Mouse (Mus musculus): ENCODE results near the gene Dock4. TPM values are rescaled to one million over a fixed set of nuclear protein-coding genes. Genes with fewer than 3 reads are reported as not detected.

Gene Dock4
- total and polyA plus RNA-seq, 3 experiments = 0.26 to 0.67 (median 0.38) TPM

- Histone ChIP-seq H3K27me3 (replicated peaks) (no peaks in the 10 kb centered on the region), H3K4me1 (ENCODE audit: control insufficient read depth in 1 of 2, insufficient read depth in 2 of 2) (peaks cover 0 to 12% of the 10 kb centered on the region in 2 experiments; a peak in 2 of 4 replicates), H3K9ac (ENCODE audit: insufficient read depth, low read depth) (no peak overlapping the region), H3K4me2 (ENCODE audit: insufficient read depth, low read depth, poor library complexity, severe bottlenecking) (no peak overlapping the region), H3K79me2 (replicated peaks; ENCODE audit: control insufficient read depth, extremely low read depth, insufficient read depth, poor library complexity, severe bottlenecking) (no peaks in the 10 kb centered on the region), H3K27ac (ENCODE audit: insufficient read depth, low read depth) (no peak overlapping the region), H3K9me3 (replicated peaks; ENCODE audit: low read length) (no peaks in the 10 kb centered on the region), H3K36me3 (replicated peaks in 1 of 2; ENCODE audit: control insufficient read depth in 1 of 2, insufficient read depth in 1 of 2, low read length in 1 of 2) (no peaks in the 10 kb centered on the region), H3K4me3 (replicated peaks in 1 of 3; ENCODE audit: low read depth in 2 of 3, low read length in 2 of 3, poor library complexity in 1 of 3) (no peak overlapping the region)
- DNase-seq (ENCODE audit: extremely low read depth) = no peak
- TF ChIP-seq ELF1 (IDR thresholded peaks at IDR 0.05; ENCODE audit: low read depth, low read length) (no peak), NELFE (IDR thresholded peaks at IDR 0.05; ENCODE audit: low read depth, low read length) (no peak), CHD1 (IDR thresholded peaks at IDR 0.05; ENCODE audit: low read depth, low read length) (no peak), PAX5 (IDR thresholded peaks at IDR 0.05; ENCODE audit: low read length) (no peak), KAT2A (IDR thresholded peaks at IDR 0.05; ENCODE audit: insufficient replicate concordance, low read length) (no peak), USF2 (conservative IDR thresholded peaks at IDR 0.05; ENCODE audit: low read depth, low read length) (no peak), MXI1 (IDR thresholded peaks at IDR 0.05; ENCODE audit: low read depth, low read length) (no peak), SMC3 (IDR thresholded peaks at IDR 0.05; ENCODE audit: low read depth, low read length) (no peak), CTCF (conservative IDR thresholded peaks at IDR 0.05 in 1 of 2, IDR thresholded peaks at IDR 0.05 in 1 of 2; ENCODE audit: low read depth in 2 of 2, low read length in 2 of 2) (no peak)
- in situ Hi-C loops (cut with MboI; ENCODE audit: low pct_ligation_motif_present, low pct_unique_long_range_greater_than_20kb, low sequenced_read_pairs) = loop anchor here (5.0 to 25.0 kb wide), 3 partner anchors 253 to 643 kb away; partner anchors contain the start of gene Lrrn3
- dilution Hi-C loops (cut with MboI; ENCODE audit: extremely low pct_ligation_motif_present, extremely low pct_unique_long_range_greater_than_20kb, low sequenced_read_pairs) = no loop called here
These were observed 398.6 kb downstream of the Dock4 start for GRCm38 (mm10) chr12:40844324-40844723.

GRCm38 (mm10) chr12:40854705-40855367, 409.1 kb downstream of the Dock4 start:
- Histone ChIP-seq H3K79me2 (replicated peaks; ENCODE audit: control insufficient read depth, extremely low read depth, insufficient read depth, poor library complexity, severe bottlenecking) (no peaks in the 10 kb centered on the region), H3K9ac (ENCODE audit: insufficient read depth, low read depth) (no peak overlapping the region), H3K27me3 (replicated peaks) (no peaks in the 10 kb centered on the region), H3K9me3 (replicated peaks; ENCODE audit: low read length) (peaks cover 11% of the 10 kb centered on the region), H3K4me3 (replicated peaks in 1 of 3; ENCODE audit: low read depth in 2 of 3, low read length in 2 of 3, poor library complexity in 1 of 3) (no peak overlapping the region), H3K27ac (ENCODE audit: insufficient read depth, low read depth) (no peak overlapping the region), H3K4me2 (ENCODE audit: insufficient read depth, low read depth, poor library complexity, severe bottlenecking) (no peak overlapping the region), H3K36me3 (replicated peaks in 1 of 2; ENCODE audit: control insufficient read depth in 1 of 2, insufficient read depth in 1 of 2, low read length in 1 of 2) (no peaks in the 10 kb centered on the region), H3K4me1 (ENCODE audit: control insufficient read depth in 1 of 2, insufficient read depth in 2 of 2) (no peaks in the 10 kb centered on the region)
- dilution Hi-C loops (cut with MboI; ENCODE audit: extremely low pct_ligation_motif_present, extremely low pct_unique_long_range_greater_than_20kb, low sequenced_read_pairs) (no loop called here), in situ Hi-C loops (cut with MboI; ENCODE audit: low pct_ligation_motif_present, low pct_unique_long_range_greater_than_20kb, low sequenced_read_pairs) (no loop called here)
- DNase-seq (ENCODE audit: extremely low read depth) = no peak
- TF ChIP-seq NRF1 (IDR thresholded peaks at IDR 0.05; ENCODE audit: low read depth, low read length) (no peak), SMC3 (IDR thresholded peaks at IDR 0.05; ENCODE audit: low read depth, low read length) (no peak), GABPA (IDR thresholded peaks at IDR 0.05; ENCODE audit: insufficient replicate concordance, low read depth, low read length) (no peak), POLR2A (IDR thresholded peaks at IDR 0.05; ENCODE audit: low read depth, low read length) (no peak), NELFE (IDR thresholded peaks at IDR 0.05; ENCODE audit: low read depth, low read length) (no peak), ETS1 (conservative IDR thresholded peaks at IDR 0.05; ENCODE audit: low read depth, low read length) (no peak), MAFK (IDR thresholded peaks at IDR 0.05; ENCODE audit: insufficient replicate concordance, low read length) (no peak), USF1 (IDR thresholded peaks at IDR 0.05; ENCODE audit: low read depth, low read length) (no peak)

All from CH12.LX (cell line).